In the genomic region with DNA sequence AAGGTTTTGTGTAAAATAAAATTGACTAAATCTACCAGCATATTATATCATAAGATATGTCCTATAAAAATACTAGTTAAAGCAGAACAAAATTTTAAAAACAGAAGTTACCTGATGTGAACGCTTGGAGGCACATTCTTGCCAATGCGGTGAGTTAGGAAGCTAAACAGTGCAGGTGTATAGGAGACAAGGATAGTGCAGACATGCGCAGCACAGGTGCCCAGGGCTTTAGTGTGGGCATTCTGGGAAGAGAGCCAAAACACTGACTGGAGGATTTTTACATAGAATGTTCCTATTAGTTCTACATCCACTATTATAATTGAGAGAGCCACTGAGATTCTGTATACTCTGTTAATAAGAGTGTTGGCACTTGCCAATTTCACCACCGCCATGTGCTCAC, we compare ENCODE assay signal across 24 mouse cellular contexts. TPM values are rescaled to one million over a fixed set of nuclear protein-coding genes. Genes with fewer than 3 reads are reported as not detected.
"Had no signal": no experiment of that assay in that cellular context is flagged by ENCODE, and none has a peak within 500 bp of the region (broad histone marks: within the 10 kb centered on the region; RNA-seq: fewer than 3 reads in every experiment).

No protein-coding gene starts in this region.

- H3K27me3 ChIP-seq: midbrain, embryonic 12.5 days; midbrain, embryonic 15.5 days; neural tube, embryonic 13.5 days; neural tube, embryonic 15.5 days had no signal

- H3K27ac ChIP-seq: midbrain, embryonic 12.5 days; midbrain, embryonic 15.5 days; neural tube, embryonic 13.5 days; neural tube, embryonic 15.5 days had no signal

- H3K36me3 ChIP-seq: midbrain, embryonic 12.5 days; midbrain, embryonic 15.5 days; neural tube, embryonic 13.5 days; neural tube, embryonic 15.5 days had no signal

- H3K9me3 ChIP-seq: midbrain, embryonic 12.5 days; midbrain, embryonic 15.5 days; neural tube, embryonic 13.5 days; neural tube, embryonic 15.5 days had no signal

- ATAC-seq: midbrain, embryonic 15.5 days had no signal

- H3K4me3 ChIP-seq: midbrain, embryonic 12.5 days; midbrain, embryonic 15.5 days; myocyte; neural tube, embryonic 13.5 days; neural tube, embryonic 15.5 days had no signal

- H3K4me1 ChIP-seq: midbrain, embryonic 12.5 days; midbrain, embryonic 15.5 days; neural tube, embryonic 13.5 days; neural tube, embryonic 15.5 days had no signal

- DNase-seq: lung, adult 18-20 months; lung, embryonic 14.5 days; lung, postnatal 10 days; lung, postnatal 4 days; retina, postnatal 1 day; right cerebral cortex, adult 18-20 months; right cerebral cortex, postnatal 25 days; right cerebral cortex, postnatal 4 days; spleen, adult 18-20 months; thymus, adult 18-20 months; thymus, postnatal 14 days; thymus, postnatal 36 days had no signal

- H3K4me2 ChIP-seq: lung, embryonic 14.5 days; midbrain, embryonic 12.5 days; midbrain, embryonic 15.5 days; neural tube, embryonic 13.5 days; neural tube, embryonic 15.5 days had no signal

- H3K9ac ChIP-seq: lung, embryonic 14.5 days; midbrain, embryonic 12.5 days; midbrain, embryonic 15.5 days; neural tube, embryonic 13.5 days; neural tube, embryonic 15.5 days had no signal

RNA-seq across cellular contexts. Expression of a gene that starts 15.0 kb away (rescaled TPM):
- polyA plus RNA-seq: liver, embryonic 16.5 days; lung, embryonic 14.5 days; lung, embryonic 16.5 days; midbrain, embryonic 12.5 days; midbrain, embryonic 15.5 days; myocyte; neural tube, embryonic 11.5 days; neural tube, embryonic 13.5 days; neural tube, embryonic 15.5 days; small intestine, adult 2 months; stomach, embryonic 14.5 days; stomach, embryonic 16.5 days; thymus, postnatal 0 days had no signal

RNA-seq across cellular contexts. Expression of a gene that starts 16.9 kb away (rescaled TPM):
- polyA plus RNA-seq: liver, embryonic 16.5 days; lung, embryonic 14.5 days; lung, embryonic 16.5 days; midbrain, embryonic 12.5 days; midbrain, embryonic 15.5 days; myocyte; neural tube, embryonic 11.5 days; neural tube, embryonic 13.5 days; neural tube, embryonic 15.5 days; small intestine, adult 2 months; stomach, embryonic 14.5 days; stomach, embryonic 16.5 days; thymus, postnatal 0 days had no signal

RNA-seq across cellular contexts. Expression of a gene that starts 28.5 kb away (rescaled TPM):
- polyA plus RNA-seq: midbrain, embryonic 12.5 days; myocyte; small intestine, adult 2 months; thymus, postnatal 0 days had no signal

RNA-seq across cellular contexts. Expression of a gene that starts 30.7 kb away (rescaled TPM):
- polyA plus RNA-seq: liver, embryonic 16.5 days; lung, embryonic 14.5 days; lung, embryonic 16.5 days; midbrain, embryonic 12.5 days; midbrain, embryonic 15.5 days; myocyte; neural tube, embryonic 11.5 days; neural tube, embryonic 13.5 days; neural tube, embryonic 15.5 days; small intestine, adult 2 months; stomach, embryonic 14.5 days; stomach, embryonic 16.5 days; thymus, postnatal 0 days had no signal

RNA-seq across cellular contexts. Expression of a gene that starts 36.0 kb away (rescaled TPM):
- polyA plus RNA-seq: liver, embryonic 16.5 days; lung, embryonic 14.5 days; lung, embryonic 16.5 days; midbrain, embryonic 12.5 days; midbrain, embryonic 15.5 days; myocyte; neural tube, embryonic 11.5 days; neural tube, embryonic 13.5 days; neural tube, embryonic 15.5 days; small intestine, adult 2 months; stomach, embryonic 14.5 days; stomach, embryonic 16.5 days; thymus, postnatal 0 days had no signal
